Mouse (Mus musculus) limb, embryonic 15.5 days (tissue): ENCODE measurements at regions not wholly inside any gene's neighbourhood (a gene's known extent, or its start where the extent isn't known, plus 50 kb on each side); places are given as distances from the start of the nearest gene placed in this dataset.

Source experiments
- ATAC-seq: fragments of 200-750 bp; cut with Nextera tagmentation; 2 replicates; pipeline ENCODE4 v1.8.0; 2017; ENCODE audit warnings: low read depth, moderate TSS enrichment; ENCODE audit not compliant: insufficient number of reproducible peaks, low FRiP score, low TSS enrichment
- H3K27ac ChIP-seq: fragments of 300-500 bp; sonication (generic); 2 replicates; pipeline ENCODE4 v1.5.1; 2015; ENCODE audit warnings: moderate library complexity, mild to moderate bottlenecking, inconsistent platforms
- H3K27me3 ChIP-seq: fragments of 300-500 bp; sonication (generic); 2 replicates; pipeline ENCODE4 v1.6.1; 2015; ENCODE audit warnings: inconsistent platforms
- H3K36me3 ChIP-seq: fragments of 300-500 bp; sonication (generic); 2 replicates; pipeline ENCODE4 v1.6.1; 2015; ENCODE audit warnings: inconsistent platforms
- H3K4me1 ChIP-seq: fragments of 300-500 bp; sonication (generic); 2 replicates; pipeline ENCODE4 v1.6.1; 2015; ENCODE audit warnings: inconsistent platforms
- H3K4me2 ChIP-seq: fragments of 300-500 bp; sonication (generic); 2 replicates; pipeline ENCODE4 v1.6.1; 2015; ENCODE audit warnings: mild to moderate bottlenecking, inconsistent platforms
- H3K4me3 ChIP-seq: fragments of 300-500 bp; sonication (generic); 2 replicates; pipeline ENCODE4 v1.5.1; 2015; ENCODE audit warnings: mild to moderate bottlenecking, inconsistent platforms
- H3K9ac ChIP-seq: fragments of 300-500 bp; sonication (generic); 2 replicates; pipeline ENCODE4 v1.6.1; 2015; ENCODE audit warnings: inconsistent platforms
- H3K9me3 ChIP-seq: fragments of 300-500 bp; sonication (generic); 2 replicates; pipeline ENCODE4 v1.6.1; 2016; ENCODE audit warnings: inconsistent platforms
- WGBS: fragments of 180-500 bp; shearing (Covaris S2); methylation state at CpG from one replicate; pipeline ENCODE4 v1.1.7; 2015; 5-methylcytosine and 5-hydroxymethylcytosine counted together

- Histone ChIP-seq H3K27me3 (no peaks in the 10 kb centered on the region), H3K9ac (no peak overlapping the region), H3K4me2 (no peak overlapping the region), H3K36me3 (no peaks in the 10 kb centered on the region), H3K4me3 (no peak overlapping the region), H3K27ac (no peak overlapping the region), H3K4me1 (no peaks in the 10 kb centered on the region), H3K9me3 (no peaks in the 10 kb centered on the region)
- 59% methylated on average over 8 of the region's 8 CpGs for WGBS
- no peak for ATAC-seq
Measured at GRCm38 (mm10) chr13:6000559-6001217, 139.4 kb downstream of the Klf6 start.

GRCm38 (mm10) chr13:6001218-6001564 lies 139.9 kb downstream of the Klf6 start:
- no peaks in the 10 kb centered on the region for H3K36me3 ChIP-seq
- no peaks in the 10 kb centered on the region for H3K9me3 ChIP-seq
- H3K9ac ChIP-seq, result no peak overlapping the region
- H3K4me3 ChIP-seq, result no peak overlapping the region
- no peak for ATAC-seq
- 63% methylated on average over 3 of the region's 3 CpGs for WGBS
- no peaks in the 10 kb centered on the region for H3K4me1 ChIP-seq
- H3K4me2 ChIP-seq, result no peak overlapping the region
- H3K27me3 ChIP-seq, result no peaks in the 10 kb centered on the region
- no peak overlapping the region for H3K27ac ChIP-seq

- Histone ChIP-seq H3K27me3 (no peaks in the 10 kb centered on the region), H3K4me2 (no peak overlapping the region), H3K9ac (no peak overlapping the region), H3K27ac (no peak overlapping the region), H3K4me1 (no peaks in the 10 kb centered on the region), H3K9me3 (no peaks in the 10 kb centered on the region), H3K36me3 (no peaks in the 10 kb centered on the region), H3K4me3 (no peak overlapping the region)
- no peak for ATAC-seq
- WGBS, result 86% methylated on average over 6 of the region's 6 CpGs
Measured at GRCm38 (mm10) chr13:6005901-6006300, 144.6 kb downstream of the Klf6 start.

GRCm38 (mm10) chr13:6009671-6010070 lies 148.4 kb downstream of the Klf6 start:
- 65% methylated on average over 1 of the region's 1 CpGs for WGBS
- Histone ChIP-seq H3K36me3 (no peaks in the 10 kb centered on the region), H3K4me2 (no peak overlapping the region), H3K9ac (no peak overlapping the region), H3K4me3 (no peak overlapping the region), H3K27me3 (no peaks in the 10 kb centered on the region), H3K9me3 (no peaks in the 10 kb centered on the region), H3K4me1 (no peaks in the 10 kb centered on the region), H3K27ac (no peak overlapping the region)
- no peak for ATAC-seq

DNA sequence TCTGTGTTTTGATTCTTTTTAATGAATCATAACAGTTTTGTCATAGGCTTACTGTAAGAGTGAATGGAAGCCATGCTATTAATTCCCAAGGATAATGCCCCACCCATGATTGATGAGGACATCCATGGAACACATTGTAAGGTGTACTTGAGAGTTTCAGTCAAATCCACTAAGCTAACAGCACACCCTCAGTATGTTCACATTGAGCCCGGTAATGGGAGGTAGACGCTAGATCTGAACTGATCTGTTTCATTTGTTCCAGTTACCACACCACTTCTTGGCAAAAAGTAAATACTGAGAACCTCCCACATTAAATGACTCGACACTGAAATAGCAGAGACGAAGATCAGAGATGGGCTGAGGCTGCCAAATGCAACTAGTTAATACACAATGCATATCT lies 165.9 kb downstream of the Klf6 start:
- no peak for ATAC-seq
- Histone ChIP-seq H3K4me3 (no peak overlapping the region), H3K9ac (no peak overlapping the region), H3K4me2 (no peak overlapping the region), H3K4me1 (0 out of 2 replicates have a peak, but pooled peaks cover 4% of the 10 kb centered on the region), H3K27ac (no peak overlapping the region), H3K36me3 (no peaks in the 10 kb centered on the region), H3K9me3 (no peaks in the 10 kb centered on the region), H3K27me3 (no peaks in the 10 kb centered on the region)
- 85% methylated on average over 4 of the region's 4 CpGs for WGBS

- no peak overlapping the region for H3K27ac ChIP-seq
- no peak for ATAC-seq
- 0 out of 2 replicates have a peak, but pooled peaks cover 4% of the 10 kb centered on the region for H3K4me1 ChIP-seq
- no peaks in the 10 kb centered on the region for H3K9me3 ChIP-seq
- H3K27me3 ChIP-seq, result no peaks in the 10 kb centered on the region
- no peaks in the 10 kb centered on the region for H3K36me3 ChIP-seq
- no peak overlapping the region for H3K9ac ChIP-seq
- H3K4me2 ChIP-seq, result no peak overlapping the region
- whole genome bisulfite sequencing, result 29% methylated on average over 4 of the region's 4 CpGs
- no peak overlapping the region for H3K4me3 ChIP-seq
Measured at GRCm38 (mm10) chr13:6028878-6029277, 167.6 kb downstream of the Klf6 start.

DNA sequence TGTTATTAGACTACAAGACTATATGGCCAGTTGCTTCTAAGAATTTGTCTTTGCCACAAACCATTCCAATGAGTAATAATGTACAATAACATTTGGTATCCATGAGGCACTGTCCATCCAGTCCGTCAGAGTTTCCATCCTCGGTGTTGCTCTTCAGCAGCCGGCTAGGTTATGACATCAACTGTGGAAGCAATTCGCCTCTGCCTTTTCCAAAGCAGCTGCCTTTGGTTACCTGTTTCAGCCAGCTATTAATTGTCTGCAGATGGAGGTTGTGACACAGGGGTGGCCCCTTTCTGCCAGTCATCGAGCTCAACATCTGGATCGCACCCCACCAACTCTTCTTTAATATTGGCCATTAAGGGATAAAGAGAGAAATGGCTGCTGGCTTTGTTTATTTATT lies 168.2 kb downstream of the Klf6 start:
- Histone ChIP-seq H3K4me1 (0 out of 2 replicates have a peak, but pooled peaks cover 4% of the 10 kb centered on the region), H3K4me3 (no peak overlapping the region), H3K9me3 (no peaks in the 10 kb centered on the region), H3K27ac (no peak overlapping the region), H3K36me3 (no peaks in the 10 kb centered on the region), H3K27me3 (no peaks in the 10 kb centered on the region), H3K9ac (no peak overlapping the region), H3K4me2 (no peak overlapping the region)
- WGBS, result 26% methylated on average over 6 of the region's 6 CpGs
- ATAC-seq, result peak; percentile 52; the same call in 1 of the 2 replicates

DNA sequence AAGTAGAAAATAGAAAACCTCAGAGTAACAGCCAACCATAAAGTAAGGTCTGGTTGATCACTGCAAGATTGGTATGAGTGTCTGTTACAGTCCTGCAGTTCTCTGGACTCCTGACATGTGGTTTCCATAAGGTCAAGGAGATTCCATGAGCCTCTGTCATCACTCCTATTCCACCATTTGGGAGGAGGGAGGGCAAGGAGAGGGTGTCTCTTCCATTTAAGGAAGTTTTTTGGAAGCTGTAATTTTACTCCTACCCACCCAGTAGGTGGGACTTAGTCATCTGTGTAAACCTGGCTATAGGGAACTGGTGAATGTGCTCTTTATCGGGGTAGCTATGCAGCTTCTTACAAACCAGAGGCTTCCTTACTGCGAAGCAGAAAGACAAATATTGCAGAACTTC lies 168.8 kb downstream of the Klf6 start:
- H3K27ac ChIP-seq, result no peak overlapping the region
- 0 out of 2 replicates have a peak, but pooled peaks cover 4% of the 10 kb centered on the region for H3K4me1 ChIP-seq
- H3K9ac ChIP-seq, result no peak overlapping the region
- no peaks in the 10 kb centered on the region for H3K36me3 ChIP-seq
- H3K4me3 ChIP-seq, result no peak overlapping the region
- ATAC-seq, result no peak
- no peaks in the 10 kb centered on the region for H3K27me3 ChIP-seq
- H3K9me3 ChIP-seq, result no peaks in the 10 kb centered on the region
- WGBS, result 48% methylated on average over 2 of the region's 2 CpGs
- H3K4me2 ChIP-seq, result no peak overlapping the region

DNA sequence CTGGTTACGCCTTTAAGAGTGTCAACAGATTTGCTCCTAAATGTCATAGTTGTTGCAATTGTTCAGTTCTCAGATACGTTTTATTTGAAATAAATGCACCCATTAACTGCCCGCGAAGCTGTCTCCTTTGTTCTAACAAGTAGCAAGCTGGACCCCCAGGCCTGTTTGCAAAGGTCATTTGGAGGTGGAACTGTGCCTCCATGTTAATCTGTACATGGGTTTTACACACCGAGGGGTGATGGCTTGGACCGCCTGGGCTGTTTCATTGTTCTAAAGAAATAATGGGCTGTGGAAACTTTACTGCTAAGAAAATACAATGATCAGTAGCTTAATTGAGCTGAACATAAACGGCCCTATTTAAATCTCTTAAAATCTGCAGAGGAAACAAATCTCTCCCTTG lies 178.8 kb downstream of the Klf6 start:
- Histone ChIP-seq H3K36me3 (no peaks in the 10 kb centered on the region), H3K9me3 (no peaks in the 10 kb centered on the region), H3K4me2 (no peak overlapping the region), H3K27ac (no peak overlapping the region), H3K27me3 (no peaks in the 10 kb centered on the region), H3K4me3 (no peak overlapping the region), H3K9ac (no peak overlapping the region), H3K4me1 (no peaks in the 10 kb centered on the region)
- 46% methylated on average over 7 of the region's 7 CpGs for WGBS
- ATAC-seq, result no peak

DNA sequence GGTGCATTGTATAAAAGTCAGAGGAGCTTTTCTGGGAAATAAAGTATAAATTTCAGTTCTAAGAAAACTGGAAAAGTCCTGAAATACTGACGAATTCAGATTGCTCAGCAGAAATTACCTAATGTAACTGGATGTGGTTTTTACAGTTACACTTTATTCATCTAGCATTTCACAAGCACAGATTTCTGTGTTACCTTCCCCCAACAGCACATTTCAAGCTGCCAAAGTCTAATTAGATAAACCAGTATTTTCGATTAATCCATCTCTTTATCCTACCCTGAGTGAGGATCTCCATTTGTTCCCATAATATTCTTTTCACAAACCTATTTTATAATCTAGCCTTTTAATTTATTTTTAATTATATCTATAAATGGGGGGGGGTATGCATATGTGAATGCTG lies 179.4 kb downstream of the Klf6 start:
- no peak overlapping the region for H3K27ac ChIP-seq
- H3K4me1 ChIP-seq, result no peaks in the 10 kb centered on the region
- whole genome bisulfite sequencing, result 69% methylated on average over 2 of the region's 2 CpGs
- H3K4me2 ChIP-seq, result no peak overlapping the region
- ATAC-seq, result no peak
- H3K9me3 ChIP-seq, result no peaks in the 10 kb centered on the region
- H3K27me3 ChIP-seq, result no peaks in the 10 kb centered on the region
- no peaks in the 10 kb centered on the region for H3K36me3 ChIP-seq
- no peak overlapping the region for H3K9ac ChIP-seq
- no peak overlapping the region for H3K4me3 ChIP-seq

- H3K4me2 ChIP-seq, result no peak overlapping the region
- H3K4me3 ChIP-seq, result no peak overlapping the region
- H3K9me3 ChIP-seq, result no peaks in the 10 kb centered on the region
- no peaks in the 10 kb centered on the region for H3K27me3 ChIP-seq
- no peaks in the 10 kb centered on the region for H3K36me3 ChIP-seq
- WGBS, result 52% methylated on average over 6 of the region's 6 CpGs
- H3K27ac ChIP-seq, result no peak overlapping the region
- no peaks in the 10 kb centered on the region for H3K4me1 ChIP-seq
- no peak overlapping the region for H3K9ac ChIP-seq
- ATAC-seq, result no peak
Measured at GRCm38 (mm10) chr13:6042495-6042894, 181.2 kb downstream of the Klf6 start.

DNA sequence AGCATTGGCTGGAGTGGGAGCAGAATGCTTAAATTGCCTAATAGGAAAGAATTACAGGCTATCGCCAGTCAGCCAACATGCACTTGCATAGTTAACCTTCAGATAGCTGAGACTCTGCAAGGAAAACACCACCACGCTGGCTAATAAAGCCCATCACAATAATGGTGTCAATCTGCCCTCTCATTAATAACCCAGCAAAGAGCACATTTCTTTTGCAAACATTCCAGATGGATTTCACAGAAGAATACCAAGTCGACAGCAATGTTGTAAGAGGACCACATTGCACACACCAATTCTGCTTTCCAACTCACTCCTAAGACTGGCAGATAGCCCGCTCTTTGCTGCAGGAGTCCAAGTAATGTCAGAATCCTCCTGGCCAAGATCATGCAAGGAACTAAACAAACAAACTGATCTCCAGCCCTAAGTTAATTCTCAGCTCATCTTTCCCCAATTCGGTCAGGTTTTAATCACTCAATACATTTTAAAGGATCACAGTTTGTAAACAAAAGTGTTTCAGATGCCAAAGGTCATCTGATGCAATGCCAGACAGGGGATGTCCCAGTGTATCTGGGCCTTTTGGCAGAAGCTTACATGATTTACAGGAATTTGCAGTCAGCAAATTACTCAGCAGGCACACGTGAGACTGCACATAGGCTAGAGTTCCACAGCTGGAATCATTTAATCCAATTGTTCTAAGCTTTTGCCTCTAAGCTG lies 198.4 kb downstream of the Klf6 start:
- ATAC-seq, result no peak; the same call in 1 of the 2 replicates
- Histone ChIP-seq H3K4me3 (no peak overlapping the region), H3K9ac (no peak overlapping the region), H3K4me2 (0 out of 2 replicates have a peak overlapping the region, but pooled peaks have one; percentile 10), H3K27me3 (no peaks in the 10 kb centered on the region), H3K36me3 (no peaks in the 10 kb centered on the region), H3K4me1 (peaks cover 7% of the 10 kb centered on the region; the same call in 1 of the 2 replicates), H3K9me3 (no peaks in the 10 kb centered on the region), H3K27ac (peak overlapping the region; percentile 63)
- WGBS, result 24% methylated on average over 6 of the region's 6 CpGs
